Mouse (Mus musculus): Measurements from ENCODE around the gene Prpf4. TPM values are rescaled to one million over a fixed set of nuclear protein-coding genes. Genes with fewer than 3 reads are reported as not detected.

Prpf4 gene
- total RNA-seq, 2 experiments from 2014 or later: 13.6 to 15.9 TPM

GRCm38 (mm10) chr4:62431522-62431921 lies 22.9 kb downstream of the Prpf4 start:
- peak; percentile 93 for ATAC-seq (replicated peaks; ENCODE audit: low FRiP score, poor library complexity, severe bottlenecking)

GRCm38 (mm10) chr4:62433939-62434870 lies 25.6 kb downstream of the Prpf4 start:
- ATAC-seq (replicated peaks; ENCODE audit: low FRiP score, poor library complexity, severe bottlenecking): no peak

GRCm38 (mm10) chr4:62435081-62435480 lies 26.5 kb downstream of the Prpf4 start, which contains the start of gene Rnf183:
Gene Rnf183, minus strand, starts transcription at chr4:62435252.
- ATAC-seq (replicated peaks; ENCODE audit: low FRiP score, poor library complexity, severe bottlenecking): no peak

- no peak for ATAC-seq (replicated peaks; ENCODE audit: low FRiP score, poor library complexity, severe bottlenecking)
These were observed 28.7 kb downstream of the Prpf4 start for GRCm38 (mm10) chr4:62437256-62437778.

GRCm38 (mm10) chr4:62437871-62438270 lies 29.3 kb downstream of the Prpf4 start:
- no peak for ATAC-seq (replicated peaks; ENCODE audit: low FRiP score, poor library complexity, severe bottlenecking)

GRCm38 (mm10) chr4:62439793-62440192 lies 31.2 kb downstream of the Prpf4 start:
- no peak for ATAC-seq (replicated peaks; ENCODE audit: low FRiP score, poor library complexity, severe bottlenecking)

GRCm38 (mm10) chr4:62440544-62440943 lies 31.9 kb downstream of the Prpf4 start:
- ATAC-seq (replicated peaks; ENCODE audit: low FRiP score, poor library complexity, severe bottlenecking): no peak

- no peak for ATAC-seq (replicated peaks; ENCODE audit: low FRiP score, poor library complexity, severe bottlenecking)
These were observed 32.4 kb downstream of the Prpf4 start for GRCm38 (mm10) chr4:62440986-62441385.

- ATAC-seq (replicated peaks; ENCODE audit: low FRiP score, poor library complexity, severe bottlenecking): no peak
These were observed 46.4 kb downstream of the Prpf4 start for GRCm38 (mm10) chr4:62454995-62455394.

GRCm38 (mm10) chr4:62459081-62459480 lies 50.5 kb downstream of the Prpf4 start:
- no peak for ATAC-seq (replicated peaks; ENCODE audit: low FRiP score, poor library complexity, severe bottlenecking)

GRCm38 (mm10) chr4:62460348-62460747 lies 51.8 kb downstream of the Prpf4 start:
- ATAC-seq (replicated peaks; ENCODE audit: low FRiP score, poor library complexity, severe bottlenecking): no peak

GRCm38 (mm10) chr4:62463124-62463523 lies 54.5 kb downstream of the Prpf4 start:
- ATAC-seq (replicated peaks; ENCODE audit: low FRiP score, poor library complexity, severe bottlenecking): no peak

GRCm38 (mm10) chr4:62468158-62468557 lies 59.6 kb downstream of the Prpf4 start:
- ATAC-seq (replicated peaks; ENCODE audit: low FRiP score, poor library complexity, severe bottlenecking): no peak

- ATAC-seq (replicated peaks; ENCODE audit: low FRiP score, poor library complexity, severe bottlenecking): peak; percentile 99
These were observed 62.0 kb downstream of the Prpf4 start, which contains the start of gene Wdr31 for GRCm38 (mm10) chr4:62470598-62471051. Gene Wdr31, minus strand, starts transcription at chr4:62470896.

- ATAC-seq (replicated peaks; ENCODE audit: low FRiP score, poor library complexity, severe bottlenecking): no peak
These were observed 63.5 kb downstream of the Prpf4 start for GRCm38 (mm10) chr4:62472071-62472470.

- ATAC-seq (replicated peaks; ENCODE audit: low FRiP score, poor library complexity, severe bottlenecking): no peak
These were observed 66.5 kb downstream of the Prpf4 start for GRCm38 (mm10) chr4:62475131-62475530.

- ATAC-seq (replicated peaks; ENCODE audit: low FRiP score, poor library complexity, severe bottlenecking): no peak
These were observed 67.2 kb downstream of the Prpf4 start for GRCm38 (mm10) chr4:62475793-62476192.

Measured in erythroid progenitor cell, adult 5-6 weeks (primary cell).